Mouse (Mus musculus) cerebellum, adult (tissue): ENCODE data around the gene Sptlc2.
A peak's percentile ranks its signal among the peaks of the same experiment; 100 is the strongest.

Source experiments
- ATAC-seq: cut with Nextera tagmentation; 2 replicates; pipeline ENCODE4 v1.9.2; 2017; ENCODE audit warnings: mild to moderate bottlenecking, moderate library complexity, mixed read lengths; ENCODE audit not compliant: insufficient number of reproducible peaks, low FRiP score, low TSS enrichment

The Sptlc2 gene

DNA sequence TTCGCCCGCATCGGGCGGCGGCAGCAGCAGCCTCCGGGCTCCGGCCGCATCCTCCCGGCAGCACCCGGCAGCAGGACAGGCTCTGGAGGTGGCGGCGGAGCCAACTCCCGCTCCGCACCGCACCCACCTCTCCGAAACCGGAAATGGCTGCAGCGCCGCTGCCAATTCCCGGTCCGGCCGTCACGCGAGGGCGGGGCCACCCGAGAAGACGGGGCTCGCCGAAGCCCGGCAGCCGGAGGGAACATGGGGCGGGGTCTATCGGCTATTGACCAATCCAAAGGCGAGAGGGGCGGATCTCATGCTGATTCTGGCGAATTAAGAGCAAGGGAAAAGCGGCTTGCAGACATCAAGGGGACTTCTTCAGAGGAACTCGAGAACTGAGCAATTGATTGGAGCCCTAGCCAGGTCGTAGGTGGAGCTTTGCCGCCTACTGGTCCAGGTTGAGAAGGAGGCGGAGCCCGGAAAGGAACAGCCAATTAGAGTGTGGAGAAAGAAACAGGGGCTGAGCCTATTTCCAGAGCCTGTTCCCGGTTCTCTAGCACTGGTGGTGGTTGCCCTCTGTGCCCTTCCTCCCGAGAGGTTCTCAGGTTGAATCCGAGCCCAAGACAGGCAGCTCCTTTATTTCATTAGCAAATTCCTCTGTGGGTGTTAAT is at the start of gene Sptlc2:
Sptlc2 (minus strand) TSS at position 234 of the 653 bp plus-strand sequence.
- peak; percentile 99 for ATAC-seq

DNA sequence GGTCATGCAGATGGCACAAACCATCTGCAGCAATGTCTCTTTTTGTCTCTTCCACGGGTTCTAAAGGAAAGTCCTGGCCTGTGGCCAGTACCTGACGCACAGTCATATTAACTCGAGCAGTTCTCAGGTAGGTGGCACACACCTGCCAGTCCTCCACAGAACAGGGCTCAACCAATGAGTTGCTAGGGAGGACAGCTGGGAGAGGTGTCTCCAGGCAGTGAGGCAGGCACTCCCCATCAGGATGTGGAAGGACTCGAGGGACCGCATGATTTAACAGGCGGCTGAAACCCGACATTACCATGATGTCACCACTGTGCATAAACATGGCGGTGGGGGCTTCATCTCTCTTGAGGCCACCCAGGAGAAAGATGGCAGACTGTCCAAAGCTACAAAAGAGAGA is 40.7 kb upstream of the Sptlc2 start:
- no peak for ATAC-seq

DNA sequence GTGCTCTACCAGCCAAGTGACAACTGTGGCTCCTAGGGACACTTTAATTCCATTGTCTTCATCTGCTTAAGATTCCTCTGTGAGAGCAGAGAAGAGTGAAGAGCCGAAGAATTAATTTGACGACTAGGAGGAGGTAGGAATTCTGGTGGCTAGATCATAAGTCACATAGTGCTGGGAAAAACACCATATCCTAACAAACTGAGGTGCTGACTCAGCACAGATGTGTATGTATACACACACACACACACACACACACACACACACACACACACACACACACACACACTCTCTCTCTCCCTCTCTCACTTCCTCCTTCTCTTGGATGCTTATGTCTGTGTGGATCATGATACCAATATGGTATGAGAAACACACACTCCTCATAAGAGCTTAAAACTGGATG is 40.1 kb upstream of the Sptlc2 start:
- ATAC-seq = no peak

DNA sequence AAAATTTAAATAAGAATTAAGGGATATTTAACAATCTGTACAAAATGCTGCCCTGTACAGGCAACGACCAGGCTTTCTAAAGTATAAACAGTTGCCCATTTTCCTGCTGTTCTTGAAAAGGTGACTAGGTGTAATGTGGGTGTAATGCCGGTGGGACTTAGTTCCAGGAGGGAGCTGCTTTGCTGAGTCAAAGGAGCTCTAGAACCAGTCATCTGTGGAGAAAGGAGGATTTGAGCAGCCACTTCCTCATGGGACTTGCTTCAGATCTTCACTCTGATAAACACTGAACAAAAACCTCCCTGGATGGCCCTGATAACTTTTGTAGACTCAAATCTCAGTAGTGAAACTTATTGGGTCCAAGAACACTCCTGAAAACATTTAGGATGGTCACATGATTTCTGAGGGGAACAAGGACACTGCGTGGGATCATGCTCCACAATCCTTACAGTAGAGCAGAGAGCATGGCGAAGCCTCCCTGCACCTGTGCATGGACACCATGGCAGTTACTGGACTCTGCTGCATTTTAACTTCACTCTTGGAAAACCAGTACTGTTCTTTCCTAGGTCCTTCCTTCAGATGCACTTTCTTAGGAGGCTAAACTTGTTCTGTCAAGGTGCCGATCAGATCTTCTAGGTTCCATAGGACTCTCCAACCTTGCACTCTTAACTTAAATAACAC is 38.3 kb upstream of the Sptlc2 start:
- no peak for ATAC-seq

DNA sequence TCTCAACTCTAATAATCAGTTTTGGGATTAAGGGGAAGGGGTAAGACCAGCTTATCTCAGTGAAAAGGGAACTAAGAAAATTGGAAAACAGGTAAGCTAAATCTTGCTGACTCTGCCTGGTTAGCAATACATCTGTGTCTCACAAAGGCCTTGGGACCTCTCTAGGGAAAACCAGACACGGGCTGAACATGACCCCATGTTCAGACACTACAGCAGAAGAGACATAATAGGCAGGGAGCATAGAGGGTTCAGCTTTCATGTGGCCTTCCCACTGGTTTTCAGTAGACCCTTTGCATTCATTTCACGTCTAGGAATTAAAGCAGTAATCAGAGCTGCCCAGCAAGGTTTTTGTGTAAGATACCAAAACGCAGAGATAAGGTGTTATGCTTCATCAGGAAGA is 36.4 kb upstream of the Sptlc2 start:
- no peak for ATAC-seq

DNA sequence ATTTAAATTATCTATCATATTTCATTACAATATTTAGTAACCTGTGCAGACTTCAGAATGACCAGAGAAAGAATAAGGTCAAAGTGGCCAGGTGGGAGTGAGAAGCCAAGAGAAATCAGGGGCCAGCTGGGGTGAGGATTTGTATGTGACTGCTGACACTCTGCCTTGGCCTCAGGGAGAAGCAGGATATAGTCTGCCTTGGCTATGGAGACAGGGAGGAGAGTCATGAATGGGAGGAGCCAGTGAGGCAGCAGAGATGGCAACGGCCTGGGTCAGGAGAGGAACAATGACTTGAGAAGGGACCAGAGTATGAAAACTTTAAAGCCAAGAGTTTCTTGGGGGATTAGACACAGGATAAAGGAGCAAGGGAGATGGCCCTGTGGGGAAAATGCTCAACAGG is 35.5 kb upstream of the Sptlc2 start:
- ATAC-seq = no peak

DNA sequence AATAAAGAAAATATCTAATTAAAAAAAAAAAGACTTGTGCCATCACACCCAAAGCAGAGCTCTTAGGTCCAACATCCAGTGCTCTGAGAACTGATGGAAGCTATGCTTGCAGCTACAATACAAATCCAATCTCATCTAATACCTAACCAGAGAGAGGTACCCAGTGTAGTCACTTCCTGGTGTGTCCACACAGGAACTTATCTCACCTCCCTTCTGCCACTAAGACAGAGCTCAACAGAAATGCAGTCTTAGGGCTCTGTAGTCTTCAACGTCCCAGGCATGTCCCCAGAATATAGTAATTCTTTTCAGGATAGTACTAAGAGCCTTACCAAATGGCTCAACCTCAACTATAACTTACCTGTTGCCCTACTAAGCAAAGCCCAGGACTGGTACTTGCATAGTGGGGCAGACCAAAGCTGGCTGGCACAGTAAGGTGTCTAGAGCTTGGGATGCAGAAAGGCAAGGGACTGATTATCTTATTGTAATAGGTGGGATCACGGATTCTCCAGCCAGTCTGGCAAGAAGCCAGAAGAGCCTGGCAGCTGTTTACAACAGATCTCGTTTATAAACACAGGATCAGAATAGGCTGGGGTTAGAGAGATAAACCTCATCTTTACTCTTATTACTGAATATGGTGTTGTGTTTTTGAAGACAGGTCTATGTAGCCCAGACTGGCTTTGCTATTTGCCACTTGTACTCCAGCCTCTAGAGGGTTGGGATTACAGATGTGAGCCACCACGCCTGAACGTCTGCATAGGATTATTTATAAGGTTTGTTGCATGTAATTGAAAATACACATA is 33.8 kb upstream of the Sptlc2 start:
- no peak for ATAC-seq

DNA sequence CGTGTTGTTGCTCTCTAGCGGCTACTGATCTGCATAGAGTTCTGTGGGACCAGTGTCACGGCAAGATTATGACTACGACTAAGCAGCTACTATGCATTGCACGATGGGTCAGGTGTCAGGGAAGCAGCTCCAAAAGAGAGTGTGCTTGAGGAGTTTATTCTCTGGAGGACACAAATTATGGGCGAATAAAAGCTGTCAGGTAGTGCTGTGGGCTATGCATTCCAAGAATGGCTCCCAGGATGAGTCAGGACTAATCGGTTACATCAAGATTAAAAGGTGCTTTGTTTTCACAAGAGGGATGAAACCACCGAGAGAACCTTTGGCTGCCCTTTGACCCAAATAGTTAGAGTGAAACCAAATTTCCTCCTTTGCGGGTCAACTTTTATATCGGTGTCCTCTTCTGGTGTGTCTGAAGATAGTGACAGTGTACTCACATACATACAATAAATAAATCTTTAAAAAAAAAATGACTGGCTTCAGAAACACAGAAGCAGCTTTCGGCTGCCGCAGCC is 31.9 kb upstream of the Sptlc2 start:
- ATAC-seq = no peak

DNA sequence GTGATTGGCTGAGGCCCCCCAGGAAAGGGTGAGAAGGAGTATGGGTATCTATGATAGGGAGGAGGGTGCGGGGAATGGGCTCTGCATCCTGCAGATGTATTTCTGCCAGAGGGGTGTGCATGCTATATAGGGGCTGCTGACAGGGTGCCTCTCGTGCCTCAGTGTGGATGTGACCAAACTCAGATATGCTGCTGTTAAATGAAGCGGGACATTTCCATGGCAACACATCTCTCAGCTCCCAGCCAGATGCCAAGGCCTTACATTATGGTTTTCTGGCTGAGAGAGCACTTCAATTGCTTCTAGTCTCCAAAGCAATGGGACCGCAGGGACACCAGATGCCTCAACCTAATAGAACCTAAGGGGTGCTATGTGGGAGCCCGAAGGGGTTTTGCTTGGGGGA is 30.8 kb upstream of the Sptlc2 start:
- ATAC-seq = no peak

DNA sequence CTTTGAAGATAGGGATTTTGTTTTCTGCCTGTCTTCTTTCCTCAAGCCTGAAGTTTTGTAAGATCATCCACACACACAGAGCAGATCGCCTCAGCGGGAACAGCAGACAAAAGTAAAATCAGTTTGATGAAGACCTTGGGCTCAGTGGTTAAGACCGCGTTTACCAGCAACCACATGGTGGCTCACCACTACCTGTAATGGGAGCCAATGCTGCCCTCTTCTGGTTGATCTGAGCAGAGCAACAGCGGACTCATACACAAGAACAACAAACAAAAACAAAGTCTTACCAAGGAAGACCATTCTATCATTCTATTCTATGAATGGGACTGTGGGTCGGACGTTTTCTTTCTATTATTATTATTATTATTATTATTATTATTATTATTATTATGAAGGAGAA is 28.5 kb upstream of the Sptlc2 start:
- ATAC-seq = no peak

DNA sequence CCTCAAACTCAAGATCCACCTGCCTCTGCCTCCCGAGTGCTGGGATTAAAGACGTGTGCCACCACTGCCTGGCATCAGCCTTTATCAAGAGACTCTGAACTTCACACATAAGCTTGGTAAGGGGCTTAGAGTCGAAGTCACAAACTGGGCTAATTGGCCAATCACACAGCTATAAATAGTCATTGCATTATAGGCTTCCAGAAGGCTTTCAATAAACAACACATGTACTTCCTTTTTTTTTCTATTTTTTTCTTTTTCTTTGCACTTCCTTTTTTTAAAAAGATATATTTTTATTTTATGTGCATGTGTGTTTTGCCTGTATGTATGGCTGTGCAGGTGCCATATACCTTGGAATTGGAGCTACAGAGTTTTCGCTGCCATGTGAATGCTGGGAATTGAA is 27.2 kb upstream of the Sptlc2 start:
- ATAC-seq = no peak

DNA sequence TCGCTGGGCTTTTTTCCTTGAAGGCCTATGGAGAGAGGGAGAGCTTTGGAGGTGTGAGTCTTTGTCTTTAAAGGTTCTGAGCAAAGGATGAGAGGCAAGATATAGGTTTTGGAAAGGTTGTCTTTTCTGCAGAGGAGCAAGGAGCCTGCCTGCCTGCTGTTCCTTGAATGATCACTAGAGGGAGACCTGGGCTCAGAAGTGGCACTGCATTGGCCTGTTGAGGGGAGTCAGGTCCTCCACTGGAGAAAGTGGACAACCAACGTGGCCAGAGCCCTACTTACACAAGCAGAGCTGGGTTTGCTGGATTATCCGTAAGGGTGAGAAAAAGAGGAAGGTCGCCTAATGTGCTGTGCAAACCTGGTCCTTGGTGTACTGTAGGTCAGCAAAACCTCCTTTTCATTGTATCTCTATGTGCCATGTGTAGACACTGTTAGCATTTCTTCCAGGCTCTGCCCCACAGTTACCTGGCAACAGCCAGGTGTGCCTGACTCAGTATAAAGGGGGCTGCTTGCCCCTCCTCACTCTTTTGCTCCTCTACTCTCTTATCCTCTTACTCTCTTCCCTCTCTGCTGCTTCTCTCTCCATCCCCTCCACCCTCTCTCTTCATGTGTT is 25.1 kb upstream of the Sptlc2 start:
- peak; percentile 79 for ATAC-seq

DNA sequence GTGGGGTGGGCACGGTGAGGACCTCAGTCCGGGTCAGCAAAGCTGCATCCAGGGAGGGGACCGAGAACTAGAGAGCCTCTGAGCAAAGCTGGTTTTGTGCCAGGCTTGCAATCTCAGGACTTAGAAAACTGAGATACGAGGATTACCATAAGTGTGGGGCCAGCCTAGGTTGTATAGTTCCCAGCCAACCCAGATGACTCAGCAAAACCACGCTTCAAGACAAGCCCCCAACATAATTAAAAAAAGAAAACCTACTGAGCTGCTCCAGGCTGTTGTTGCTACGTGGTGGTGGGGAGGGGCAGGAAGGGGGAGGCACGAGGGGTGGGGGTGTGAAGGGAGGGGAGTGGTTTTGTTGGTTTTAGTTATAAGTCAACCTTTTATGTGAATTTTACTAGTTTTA is 22.8 kb upstream of the Sptlc2 start:
- ATAC-seq = no peak

DNA sequence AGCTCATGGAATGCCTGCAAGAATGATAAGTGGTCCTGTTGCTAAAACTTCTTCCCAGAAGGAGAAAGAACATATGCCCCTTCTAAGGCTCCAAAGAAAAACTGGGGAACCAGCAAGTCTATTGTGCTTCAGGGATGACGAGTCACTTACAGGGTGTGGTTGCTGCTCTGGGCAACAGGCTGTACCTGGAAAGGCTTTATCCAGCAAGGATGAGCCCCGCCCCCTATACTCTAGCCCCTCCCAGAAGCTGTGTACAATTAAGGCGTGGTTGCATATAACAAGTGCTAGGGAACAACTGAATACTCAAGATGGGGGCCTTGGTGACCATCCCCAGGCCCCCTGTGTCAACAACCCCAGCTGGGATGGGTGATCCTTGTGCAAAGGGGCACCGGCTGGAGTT is 21.0 kb upstream of the Sptlc2 start:
- ATAC-seq = no peak

DNA sequence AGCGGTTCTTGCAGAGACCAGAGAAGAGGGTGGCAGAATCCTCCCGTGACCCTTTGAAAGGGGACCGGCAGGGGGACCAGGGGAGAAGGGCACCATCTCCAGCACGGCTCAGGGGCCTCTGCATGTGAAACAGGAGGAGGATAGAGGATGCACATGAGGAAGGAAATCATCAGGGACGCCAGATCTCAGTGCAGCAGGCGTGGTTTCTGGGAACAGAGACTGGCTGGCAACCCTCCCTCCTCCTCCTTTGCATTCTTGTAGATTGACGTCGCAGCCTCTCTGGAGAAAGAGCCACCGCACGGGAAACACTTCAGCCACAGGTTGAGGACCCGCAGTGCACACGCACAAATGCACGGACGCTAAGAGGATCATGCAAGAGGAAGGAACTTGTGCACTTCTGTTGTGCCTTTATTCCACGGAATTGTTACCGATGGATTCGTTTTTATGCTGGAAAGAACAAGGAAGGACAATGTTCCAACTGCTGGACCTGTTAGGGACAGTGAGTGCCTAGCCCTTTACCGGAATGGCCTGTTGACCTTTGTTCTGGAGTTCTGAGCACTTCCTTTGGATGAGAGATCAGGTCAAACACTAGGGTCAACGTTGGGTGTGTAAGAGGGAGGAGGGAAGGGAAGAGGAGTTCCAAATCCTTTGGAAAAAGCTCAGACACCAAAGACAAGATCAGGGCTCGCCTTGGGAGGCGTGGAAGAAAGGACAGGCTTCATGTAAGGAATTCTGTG is 19.9 kb upstream of the Sptlc2 start:
- ATAC-seq = no peak

DNA sequence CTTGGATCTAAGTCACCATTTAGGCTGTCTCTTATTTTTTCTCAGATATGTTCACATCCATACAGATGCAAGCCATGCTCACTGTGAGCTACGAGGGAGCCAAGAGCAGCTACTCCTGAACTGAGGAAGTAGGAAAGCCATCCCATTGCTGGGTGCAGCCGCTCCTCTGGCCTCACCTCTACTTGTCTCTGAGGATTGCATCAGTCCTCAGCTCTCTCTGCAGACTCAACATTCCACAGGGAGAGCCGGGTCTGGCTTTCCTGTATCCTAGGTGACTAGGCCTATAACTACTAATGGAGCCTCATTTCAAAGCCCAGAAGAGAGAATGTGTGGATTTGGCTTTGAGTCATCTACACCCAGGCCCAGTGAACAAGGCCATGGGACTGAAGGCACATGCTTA is 17.6 kb upstream of the Sptlc2 start:
- ATAC-seq = no peak

DNA sequence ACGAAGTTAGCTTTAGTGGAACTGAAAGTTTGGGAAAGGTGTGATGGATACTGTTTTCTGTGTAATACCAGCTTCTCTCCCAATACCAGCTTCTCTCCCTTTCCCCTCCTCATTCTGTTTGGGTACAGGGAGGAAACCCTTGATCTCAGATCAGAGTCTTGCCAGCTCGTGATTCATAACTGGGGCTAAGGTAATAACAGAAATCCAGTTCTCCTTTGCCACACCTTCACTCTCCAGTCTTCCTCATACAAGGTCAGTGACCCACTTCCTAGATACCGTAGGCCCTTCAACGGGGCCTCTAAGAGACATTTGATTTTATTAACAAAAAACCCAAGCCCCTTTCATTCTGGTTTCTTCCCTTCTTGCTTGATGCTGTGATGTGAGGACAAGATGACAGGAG is 17.0 kb upstream of the Sptlc2 start:
- no peak for ATAC-seq

DNA sequence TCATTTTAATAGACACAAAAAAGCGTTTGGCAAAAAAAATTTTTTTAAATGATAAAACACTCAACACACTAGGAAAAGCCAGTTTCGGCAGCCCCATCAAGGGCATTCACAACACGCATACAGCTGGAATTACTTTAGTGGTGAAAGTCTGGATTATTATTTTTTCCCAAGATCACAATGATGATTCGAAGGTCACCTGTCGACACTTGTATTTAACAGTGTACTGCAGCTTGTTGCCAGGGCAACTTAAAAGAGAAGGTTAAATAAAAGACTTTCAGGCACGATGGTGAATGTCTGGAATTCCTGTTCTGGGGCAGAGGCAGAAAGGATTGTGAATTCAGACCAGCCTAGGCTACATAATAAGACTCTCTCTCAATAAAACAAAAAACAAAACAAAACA is 13.7 kb upstream of the Sptlc2 start:
- no peak for ATAC-seq

DNA sequence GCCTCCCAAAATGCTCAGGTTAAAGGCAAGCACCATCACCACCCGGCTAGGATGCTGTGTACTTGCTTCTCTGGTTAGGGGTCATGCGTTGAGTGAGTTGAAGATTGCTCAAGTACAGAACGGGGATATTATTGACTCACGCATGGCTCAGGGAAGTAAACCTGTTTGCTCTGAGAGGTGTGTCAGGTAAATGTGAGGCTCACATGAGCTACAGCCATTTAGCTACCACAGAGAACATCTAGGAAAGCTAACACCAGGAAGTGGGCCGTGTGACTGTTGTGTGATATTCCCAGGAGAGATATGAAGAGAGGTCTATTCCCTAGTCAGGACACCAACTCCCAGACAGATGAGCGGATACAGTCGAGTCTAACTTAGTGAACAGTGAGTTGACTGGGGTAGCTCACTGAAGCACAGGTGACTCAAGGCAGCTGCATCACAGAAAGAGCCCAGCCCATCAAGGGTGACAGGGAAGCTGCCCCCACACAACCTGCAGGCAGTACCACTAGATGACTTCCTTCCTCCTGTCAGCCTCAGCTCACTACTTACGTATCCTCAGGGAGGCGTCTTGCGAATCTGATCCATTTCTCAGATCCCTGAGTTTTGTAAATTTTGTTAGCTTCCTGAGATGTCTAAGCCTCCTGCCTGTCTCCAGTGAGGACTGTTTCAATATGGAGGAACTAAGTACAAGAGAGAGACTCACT is 11.1 kb upstream of the Sptlc2 start:
- no peak for ATAC-seq
